Mouse (Mus musculus) C3H10T1/2 (cell line): ENCODE measurements around the gene Mup10. TPM values are rescaled to one million over a fixed set of nuclear protein-coding genes. Genes with fewer than 3 reads are reported as not detected.

ENCODE experiments used
- polyA plus RNA-seq, 2 experiments: library from polyadenylated mRNA; unstranded; fragments of >200 nt; fragmentation: generic; extraction: Trizol; gene quantifications; one replicate each; pipeline ENCODE4 v1.2.1; 2012; ENCODE audit warnings: missing spikeins in 2 of 2

Mup10 gene
- not detected for polyA plus RNA-seq

GRCm38 (mm10) chr4:60582099-60582498 lies at the start of gene Mup10:
TSS of gene Mup10 (minus strand) at chr4:60582199.

Other genes with a start within 250 kb of the Mup10 start
- gene Mup9, start 160.2 kb downstream of the Mup10 start, polyA plus RNA-seq: not detected
- not detected for gene Mup1, start 80.2 kb downstream of the Mup10 start, polyA plus RNA-seq
- not detected for gene Mup11, start 80.2 kb upstream of the Mup10 start, polyA plus RNA-seq
- not detected for gene Mup12, start 159.1 kb upstream of the Mup10 start, polyA plus RNA-seq
- not detected for gene Mup22, start 239.3 kb upstream of the Mup10 start, polyA plus RNA-seq